Mouse (Mus musculus) layer of hippocampus, postnatal 10 days (tissue): ENCODE data around the gene Wdr62. TPM values are rescaled to one million over a fixed set of nuclear protein-coding genes. Genes with fewer than 3 reads are reported as not detected.
"Not testable (repeated sequence)": the region's sequence is repeated elsewhere in the genome, so short reads cannot be mapped to it uniquely, and the experiment has no call there.

Experiments used
- DNase-seq, 2 experiments: peaks; one replicate each; pipeline ENCODE4 v3.0.0; 2021; ENCODE audit warnings: low spot score in 2 of 2
- total RNA-seq, 2 experiments: library from RNA; stranded (reverse); gene quantifications; 2 replicates each; pipeline ENCODE4 v1.2.3; 2021

Wdr62 gene
- total RNA-seq, 2 experiments from 2014 or later: 2.5 to 4.5 TPM

GRCm38 (mm10) chr7:30265531-30265930 is 14.7 kb downstream of the Wdr62 start:
- no peak for DNase-seq

GRCm38 (mm10) chr7:30265041-30265440 is 15.2 kb downstream of the Wdr62 start:
- DNase-seq: no peak

- no peak for DNase-seq
These were observed 28.0 kb downstream of the Wdr62 start for GRCm38 (mm10) chr7:30251956-30252954.

GRCm38 (mm10) chr7:30237374-30237773 is 42.8 kb downstream of the Wdr62 start:
- DNase-seq: not testable (repeated sequence)

GRCm38 (mm10) chr7:30235625-30236024 is 44.6 kb downstream of the Wdr62 start, which contains the start of gene Ovol3:
TSS of gene Ovol3 (minus strand) at chr7:30235725.
- no peak for DNase-seq

- DNase-seq: no peak
These were observed 45.1 kb downstream of the Wdr62 start for GRCm38 (mm10) chr7:30235091-30235490.

- no peak for DNase-seq
These were observed 45.9 kb downstream of the Wdr62 start for GRCm38 (mm10) chr7:30234276-30234858.

- peak in 1 of 2 experiments; percentile 41 for DNase-seq
These were observed 46.8 kb downstream of the Wdr62 start for GRCm38 (mm10) chr7:30233387-30233786.

GRCm38 (mm10) chr7:30232631-30233148 is 47.5 kb downstream of the Wdr62 start:
- peak; percentile 68 to 72 for DNase-seq

GRCm38 (mm10) chr7:30231669-30232454 is 48.4 kb downstream of the Wdr62 start, which contains the start of the genes Polr2i and Tbcb:
TSS of gene Polr2i (plus strand) at chr7:30231948.
TSS of gene Tbcb (minus strand) at chr7:30232272.
- DNase-seq: peak; percentile 97 to 98

- DNase-seq: no peak
These were observed 48.9 kb downstream of the Wdr62 start for GRCm38 (mm10) chr7:30231328-30231668.

- DNase-seq: no peak
These were observed 56.0 kb downstream of the Wdr62 start for GRCm38 (mm10) chr7:30224206-30224605.

- DNase-seq: no peak
These were observed 58.0 kb downstream of the Wdr62 start for GRCm38 (mm10) chr7:30222205-30222604.

- DNase-seq: no peak
These were observed 58.8 kb downstream of the Wdr62 start for GRCm38 (mm10) chr7:30221433-30221832.

GRCm38 (mm10) chr7:30220008-30220356 is 60.2 kb downstream of the Wdr62 start:
- no peak for DNase-seq

GRCm38 (mm10) chr7:30219293-30220007 is 60.8 kb downstream of the Wdr62 start:
- DNase-seq: peak; percentile 59 to 71

GRCm38 (mm10) chr7:30217277-30217676 is 62.9 kb downstream of the Wdr62 start:
- no peak for DNase-seq

GRCm38 (mm10) chr7:30216723-30217151 is 63.5 kb downstream of the Wdr62 start:
- DNase-seq: peak; percentile 72 to 81

GRCm38 (mm10) chr7:30215875-30216274 is 64.3 kb downstream of the Wdr62 start:
- no peak for DNase-seq

GRCm38 (mm10) chr7:30213881-30214280 is 66.3 kb downstream of the Wdr62 start:
- no peak for DNase-seq
